Mouse (Mus musculus): ENCODE measurements around the gene Apbb2. TPM values are rescaled to one million over a fixed set of nuclear protein-coding genes. Genes with fewer than 3 reads are reported as not detected.

The Apbb2 gene
- total RNA-seq, 2 experiments from 2014 or later: 1.3 TPM; not detected in 1

- ATAC-seq (replicated peaks; ENCODE audit: low FRiP score, poor library complexity, severe bottlenecking): no peak
These were observed 181.8 kb downstream of the Apbb2 start for GRCm38 (mm10) chr5:66436791-66437246.

GRCm38 (mm10) chr5:66435158-66435557 is 183.4 kb downstream of the Apbb2 start:
- ATAC-seq (replicated peaks; ENCODE audit: low FRiP score, poor library complexity, severe bottlenecking): no peak

DNA sequence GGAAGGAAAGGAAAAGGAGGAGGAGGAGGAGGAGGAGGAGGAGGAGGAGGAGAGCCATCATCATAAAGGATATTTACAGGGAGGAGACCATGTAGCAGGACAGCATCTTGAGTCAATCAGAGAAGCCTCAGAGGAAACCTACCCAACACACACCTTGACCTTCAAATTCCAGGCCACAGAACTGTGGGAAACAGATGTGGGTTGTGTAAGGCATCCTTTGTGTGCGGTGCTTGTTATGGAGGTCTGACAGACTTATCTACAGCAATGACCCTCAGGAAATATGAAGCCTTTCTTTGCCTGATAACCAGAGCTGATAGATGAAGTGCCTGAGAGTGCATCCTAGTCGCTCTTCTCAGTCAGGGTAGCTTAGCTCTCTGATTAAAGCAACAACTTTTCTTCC is 189.5 kb downstream of the Apbb2 start:
- ATAC-seq (replicated peaks; ENCODE audit: low FRiP score, poor library complexity, severe bottlenecking): no peak

GRCm38 (mm10) chr5:66428071-66428470 is 190.5 kb downstream of the Apbb2 start:
- no peak for ATAC-seq (replicated peaks; ENCODE audit: low FRiP score, poor library complexity, severe bottlenecking)

GRCm38 (mm10) chr5:66423909-66424308 is 194.7 kb downstream of the Apbb2 start:
- ATAC-seq (replicated peaks; ENCODE audit: low FRiP score, poor library complexity, severe bottlenecking): no peak

- ATAC-seq (replicated peaks; ENCODE audit: low FRiP score, poor library complexity, severe bottlenecking): no peak
These were observed 195.1 kb downstream of the Apbb2 start for GRCm38 (mm10) chr5:66423466-66423865.

DNA sequence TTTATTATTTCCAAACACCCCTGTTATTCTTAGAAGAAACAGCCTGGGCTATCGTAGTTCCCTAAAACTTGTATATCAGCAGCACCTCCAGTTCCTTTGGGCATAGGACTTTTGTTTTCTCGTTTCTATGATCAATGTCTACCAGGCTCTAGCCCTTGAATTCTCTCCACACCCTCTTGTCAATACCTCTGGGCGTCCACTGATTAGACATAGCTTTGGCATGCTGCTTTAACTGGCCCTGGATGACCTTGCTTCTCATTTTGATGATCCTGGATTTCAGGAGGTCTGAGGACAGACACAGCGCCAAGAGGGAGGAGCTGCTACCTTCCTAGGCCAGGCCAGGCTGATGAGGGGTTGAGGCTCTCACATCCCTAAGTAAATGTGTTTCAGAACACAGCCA is 196.6 kb downstream of the Apbb2 start:
- ATAC-seq (replicated peaks; ENCODE audit: low FRiP score, poor library complexity, severe bottlenecking): no peak

DNA sequence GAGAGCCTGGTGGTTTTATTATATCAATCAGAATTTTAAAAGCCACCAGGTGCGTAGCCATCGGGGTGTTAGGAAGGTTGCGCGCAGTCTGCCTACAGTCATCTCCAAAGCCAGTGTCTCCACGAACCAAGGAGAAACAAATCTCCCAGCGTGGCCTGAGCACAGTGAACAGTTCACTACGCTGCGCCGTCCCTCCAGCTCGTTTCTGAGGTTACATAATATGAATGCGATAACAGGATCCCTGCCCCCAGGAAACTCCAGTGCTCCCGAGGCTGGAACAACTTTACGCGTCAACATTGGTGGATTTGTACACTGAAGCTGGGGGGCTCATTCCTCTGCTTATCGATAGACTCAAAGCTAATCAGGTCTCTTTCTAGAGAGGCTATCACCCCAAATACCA is 197.4 kb downstream of the Apbb2 start:
- no peak for ATAC-seq (replicated peaks; ENCODE audit: low FRiP score, poor library complexity, severe bottlenecking)

DNA sequence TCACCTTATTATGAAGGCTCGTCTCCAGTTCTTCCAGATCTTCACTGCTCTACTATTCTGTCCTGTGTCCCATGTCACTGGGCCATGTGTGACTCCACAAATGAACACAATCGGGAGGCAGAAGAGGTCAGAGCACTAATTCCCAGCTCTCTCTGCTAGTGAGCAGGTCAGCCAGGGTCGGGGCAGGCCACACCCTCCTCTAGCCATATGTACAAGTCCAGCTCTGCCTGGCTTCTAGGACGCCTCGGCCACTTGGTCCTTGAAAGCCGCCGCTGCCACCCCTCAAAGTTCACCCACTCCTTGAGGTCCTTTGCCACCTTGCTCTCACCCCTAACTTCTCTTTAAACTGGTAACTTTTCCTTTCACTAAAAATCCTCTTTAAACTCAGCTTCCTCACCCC is 198.6 kb downstream of the Apbb2 start:
- no peak for ATAC-seq (replicated peaks; ENCODE audit: low FRiP score, poor library complexity, severe bottlenecking)

DNA sequence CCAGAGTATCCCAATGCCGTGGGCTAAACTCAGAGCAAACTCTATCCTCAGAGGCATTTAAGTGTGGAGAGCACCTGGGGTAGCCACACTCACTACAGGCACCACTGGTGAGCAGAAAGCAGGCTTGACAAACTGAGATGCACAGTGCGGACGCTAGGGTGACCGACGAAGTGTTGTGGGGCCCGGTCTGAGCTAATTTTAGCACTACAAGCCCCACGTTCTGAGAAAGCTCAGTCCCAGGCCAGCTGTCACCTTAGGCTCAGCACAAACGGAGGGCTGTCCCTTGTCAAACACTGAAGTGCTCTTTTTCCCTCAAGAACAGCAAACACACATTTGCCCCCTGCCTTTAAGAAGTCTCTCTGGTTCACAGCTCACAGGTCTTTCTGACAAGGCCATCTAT is 201.3 kb downstream of the Apbb2 start:
- ATAC-seq (replicated peaks; ENCODE audit: low FRiP score, poor library complexity, severe bottlenecking): no peak

GRCm38 (mm10) chr5:66415700-66416543 is 202.7 kb downstream of the Apbb2 start:
- ATAC-seq (replicated peaks; ENCODE audit: low FRiP score, poor library complexity, severe bottlenecking): no peak

GRCm38 (mm10) chr5:66415033-66415697 is 203.4 kb downstream of the Apbb2 start:
- ATAC-seq (replicated peaks; ENCODE audit: low FRiP score, poor library complexity, severe bottlenecking): no peak

GRCm38 (mm10) chr5:66413402-66413801 is 205.2 kb downstream of the Apbb2 start:
- ATAC-seq (replicated peaks; ENCODE audit: low FRiP score, poor library complexity, severe bottlenecking): no peak

DNA sequence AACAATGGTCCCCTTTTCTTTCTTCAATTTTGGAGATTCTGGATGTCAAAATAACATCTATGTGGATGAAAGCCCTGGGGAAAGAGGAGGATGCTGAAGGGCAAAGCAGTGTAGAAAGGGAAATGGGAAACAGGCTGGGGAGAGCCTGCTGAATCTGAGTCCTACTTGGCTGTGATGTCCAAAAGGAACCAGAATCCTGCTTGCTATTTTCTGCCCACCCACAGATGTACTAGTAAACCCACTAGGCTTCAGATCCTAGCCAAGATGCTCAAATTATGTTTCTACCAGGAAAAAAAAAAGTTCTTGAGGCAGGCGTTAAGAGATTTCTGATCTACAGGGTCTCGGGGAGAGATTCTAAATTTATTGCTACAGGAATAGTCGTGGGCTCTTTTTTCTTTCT is 205.8 kb downstream of the Apbb2 start:
- no peak for ATAC-seq (replicated peaks; ENCODE audit: low FRiP score, poor library complexity, severe bottlenecking)

- no peak for ATAC-seq (replicated peaks; ENCODE audit: low FRiP score, poor library complexity, severe bottlenecking)
These were observed 210.0 kb downstream of the Apbb2 start for GRCm38 (mm10) chr5:66408546-66408945.

DNA sequence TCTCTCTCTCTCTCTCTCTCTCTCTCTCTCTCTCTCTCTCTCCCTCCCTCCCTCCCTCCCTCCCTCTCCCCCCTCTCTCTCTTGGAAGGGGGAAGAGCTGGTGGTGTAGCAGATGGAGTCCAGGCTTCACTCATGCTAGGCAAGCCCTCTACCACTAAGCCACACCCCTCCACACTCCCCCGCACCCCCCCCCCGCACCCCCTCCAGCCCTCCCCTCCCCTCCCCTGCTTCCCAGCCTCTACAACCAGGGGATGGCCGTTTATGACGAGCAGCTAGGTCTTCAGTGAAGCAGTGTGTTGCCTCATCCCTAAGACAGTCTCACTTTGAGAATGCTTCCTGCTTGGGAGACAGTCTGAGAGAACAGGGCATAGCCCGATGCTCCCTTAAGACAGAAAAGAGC is 210.6 kb downstream of the Apbb2 start:
- ATAC-seq (replicated peaks; ENCODE audit: low FRiP score, poor library complexity, severe bottlenecking): no peak

DNA sequence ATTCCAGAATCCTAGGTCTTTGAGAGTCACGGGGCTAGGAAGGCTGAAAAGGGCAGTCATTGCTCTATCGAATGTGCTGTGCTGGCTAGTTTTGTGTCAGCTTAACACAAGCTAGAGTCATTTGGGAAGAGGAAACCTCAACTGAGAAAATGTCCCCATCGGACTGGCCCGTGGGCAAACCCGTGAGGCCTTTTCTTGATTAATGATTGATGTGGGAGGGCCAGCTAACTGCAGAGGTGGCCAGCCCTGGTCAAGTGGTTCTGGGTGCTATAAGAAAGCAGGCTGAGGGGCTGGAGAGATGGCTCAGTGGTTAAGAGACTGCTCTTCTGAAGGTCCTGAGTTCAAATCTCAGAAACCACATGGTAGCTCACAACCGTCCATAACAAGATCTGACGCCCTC is 212.2 kb downstream of the Apbb2 start:
- ATAC-seq (replicated peaks; ENCODE audit: low FRiP score, poor library complexity, severe bottlenecking): no peak

DNA sequence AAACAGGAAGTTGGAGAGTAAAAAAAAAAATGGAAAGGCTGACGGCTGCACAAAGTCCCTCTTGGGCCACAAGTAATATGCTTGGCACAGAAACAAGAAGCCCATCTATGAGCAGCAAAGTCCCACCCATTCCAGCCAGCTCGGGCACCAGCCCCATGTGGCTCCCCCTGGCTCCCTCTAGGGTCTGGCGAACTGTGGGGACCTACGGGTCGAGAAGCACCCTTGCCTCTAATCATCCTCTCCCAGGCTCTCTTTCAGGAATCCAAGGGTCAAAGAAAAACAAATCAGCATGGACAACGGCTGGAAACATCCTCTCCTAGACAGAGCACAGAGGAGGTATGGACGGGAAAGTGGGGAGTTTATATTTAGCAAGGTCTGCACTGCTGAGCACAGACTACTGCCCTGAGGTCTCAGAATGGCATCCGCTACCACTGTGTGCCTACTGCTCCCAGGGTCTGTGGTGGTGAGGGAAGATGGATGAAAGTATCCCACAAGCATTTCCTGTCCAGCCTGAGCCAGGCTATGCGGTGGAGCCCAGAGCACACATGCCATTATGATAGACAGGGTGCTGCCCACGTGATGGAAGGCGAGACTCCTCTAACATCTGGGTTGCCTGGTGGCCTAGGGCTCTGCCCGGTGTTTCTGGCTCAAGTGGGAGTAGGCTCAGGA is 212.7 kb downstream of the Apbb2 start:
- ATAC-seq (replicated peaks; ENCODE audit: low FRiP score, poor library complexity, severe bottlenecking): no peak

- ATAC-seq (replicated peaks; ENCODE audit: low FRiP score, poor library complexity, severe bottlenecking): no peak
These were observed 213.3 kb downstream of the Apbb2 start for GRCm38 (mm10) chr5:66405305-66405704.

DNA sequence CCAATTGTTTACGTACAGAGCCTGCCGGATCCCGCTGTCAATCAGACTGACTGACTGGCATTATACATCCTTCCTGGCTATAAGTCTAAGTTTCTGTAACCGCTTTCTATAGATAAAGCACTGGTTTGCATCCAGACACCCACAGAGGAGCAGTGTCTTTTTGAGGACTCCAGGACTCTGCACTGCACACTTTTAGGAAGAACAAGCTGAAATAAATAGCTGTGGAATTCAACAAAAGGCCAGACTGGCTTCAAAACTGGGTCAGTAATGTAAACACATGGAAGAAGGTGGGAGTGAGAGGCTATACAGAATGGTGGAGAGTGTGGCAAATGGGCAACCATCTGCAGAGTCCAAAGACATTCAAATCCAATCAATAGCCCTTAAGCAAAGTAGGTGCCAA is 218.0 kb downstream of the Apbb2 start:
- no peak for ATAC-seq (replicated peaks; ENCODE audit: low FRiP score, poor library complexity, severe bottlenecking)

GRCm38 (mm10) chr5:66399264-66399620 is 219.3 kb downstream of the Apbb2 start:
- no peak for ATAC-seq (replicated peaks; ENCODE audit: low FRiP score, poor library complexity, severe bottlenecking)
